Mouse (Mus musculus) bone marrow, adult 2 months (tissue): ENCODE data around the gene Nmb. TPM values are rescaled to one million over a fixed set of nuclear protein-coding genes. Genes with fewer than 3 reads are reported as not detected.

Experiments used
- H3K27ac ChIP-seq: fragments of 200-500 bp; 2 replicates; pipeline ENCODE4 v1.5.1; 2012; ENCODE audit warnings: low read depth, mild to moderate bottlenecking, control low read depth, inconsistent platforms, low read length; ENCODE audit not compliant: control insufficient read depth, poor library complexity, insufficient read depth
- H3K4me1 ChIP-seq: fragments of 200-500 bp; 2 replicates; pipeline ENCODE4 v1.6.1; 2011; ENCODE audit warnings: low read length; ENCODE audit not compliant: control insufficient read depth, insufficient read depth
- H3K4me3 ChIP-seq: fragments of 200-500 bp; replicated peaks from 2 replicates; pipeline ENCODE3; 2011; ENCODE audit warnings: mild to moderate bottlenecking, low read depth, low read length, control low read depth; ENCODE audit not compliant: control insufficient read depth
- CTCF ChIP-seq: fragments of 200-500 bp; IDR thresholded peaks from 2 replicates; pipeline ENCODE4 v1.5.1; 2011; ENCODE audit warnings: low read length, control low read depth; ENCODE audit not compliant: control insufficient read depth, insufficient read depth
- POLR2A ChIP-seq: fragments of 200-500 bp; IDR thresholded peaks from 2 replicates; pipeline ENCODE4 v1.6.1; 2011; ENCODE audit warnings: low read depth, mild to moderate bottlenecking, control low read depth, low read length, borderline replicate concordance; ENCODE audit not compliant: control insufficient read depth
- WGBS: fragments of 180-500 bp; shearing (Covaris S2); methylation state at CpG from one replicate; pipeline ENCODE4 v1.1.7; 2018; 5-methylcytosine and 5-hydroxymethylcytosine counted together
- polyA plus RNA-seq: library from polyadenylated mRNA; stranded (reverse); fragments of >200 nt; gene quantifications from 2 replicates; pipeline ENCODE4 v1.2.4, GENCODE M21; 2011; ENCODE audit warnings: low replicate concordance; ENCODE audit not compliant: missing spikeins, insufficient read depth, insufficient read length

Gene Nmb
- polyA plus RNA-seq, 1 experiment = 21.2 TPM

GRCm38 (mm10) chr7:80860227-80860626 is 44.6 kb downstream of the Nmb start:
- under 1% methylated on average over 13 of the region's 13 CpGs for WGBS
- Histone ChIP-seq H3K27ac (no peak overlapping the region), H3K4me3 (peak overlapping the region; percentile 66), H3K4me1 (peaks cover 4% of the 10 kb centered on the region; the same call in 1 of the 2 replicates)
- TF ChIP-seq POLR2A (no peak), CTCF (no peak)

DNA sequence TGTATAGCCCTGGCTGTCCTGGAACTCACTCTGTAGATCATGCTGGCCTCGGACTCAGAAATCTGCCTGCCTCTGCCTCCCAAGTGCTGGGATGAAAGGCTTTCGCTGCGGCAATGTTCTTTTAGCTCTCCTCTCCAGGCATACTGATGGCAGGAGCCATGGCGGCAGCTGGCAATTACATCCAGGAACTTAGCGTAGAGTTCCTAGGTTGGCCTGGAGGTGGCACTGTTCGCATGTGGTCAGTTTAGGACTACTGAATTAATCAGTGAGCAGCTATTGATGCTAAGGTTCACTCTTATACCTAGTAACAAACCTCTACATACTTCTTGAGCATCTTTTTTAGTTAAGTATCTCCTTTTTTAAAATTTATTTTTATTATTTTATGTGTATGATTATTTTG is 47.7 kb downstream of the Nmb start:
- Histone ChIP-seq H3K27ac (no peak overlapping the region), H3K4me1 (no peaks in the 10 kb centered on the region), H3K4me3 (no peak overlapping the region)
- TF ChIP-seq CTCF (peak; percentile 80), POLR2A (no peak)
- WGBS = 12% methylated on average over 6 of the region's 6 CpGs

GRCm38 (mm10) chr7:80855316-80855715 is 49.6 kb downstream of the Nmb start:
- Histone ChIP-seq H3K4me3 (no peak overlapping the region), H3K27ac (no peak overlapping the region), H3K4me1 (no peaks in the 10 kb centered on the region)
- TF ChIP-seq CTCF (no peak), POLR2A (no peak)

- no peaks in the 10 kb centered on the region for H3K4me1 ChIP-seq
- TF ChIP-seq CTCF (no peak), POLR2A (no peak)
- WGBS = 85% methylated on average over 3 of the region's 3 CpGs
- H3K27ac ChIP-seq = no peak overlapping the region
- no peak overlapping the region for H3K4me3 ChIP-seq
Measured at GRCm38 (mm10) chr7:80853218-80853617, 51.7 kb downstream of the Nmb start.

Other genes starting within 250 kb of the Nmb start
- 5.7 and 8.2 TPM in 2 replicates for gene Crtc3, start 216.2 kb downstream of the Nmb start, polyA plus RNA-seq
- 29.4 and 62.3 TPM in 2 replicates for gene Iqgap1, start 79.1 kb downstream of the Nmb start, polyA plus RNA-seq
- 1.9 and 6.1 TPM in 2 replicates for gene Zscan2, start 44.2 kb downstream of the Nmb start, polyA plus RNA-seq
- gene Wdr73, start 3.8 kb downstream of the Nmb start, polyA plus RNA-seq = 11.1 and 12.8 TPM in 2 replicates
- gene Sec11a, start 42.7 kb upstream of the Nmb start, polyA plus RNA-seq = 44.5 and 47.9 TPM in 2 replicates
- 13.7 and 24.7 TPM in 2 replicates for gene Zfp592, start 88.6 kb upstream of the Nmb start, polyA plus RNA-seq
- 0.22 TPM in 1 of 2 replicates, not detected in the other for gene Alpk3, start 152.5 kb upstream of the Nmb start, polyA plus RNA-seq
- 1.0 TPM in 1 of 2 replicates, not detected in the other for gene Slc28a1, start 209.7 kb upstream of the Nmb start, polyA plus RNA-seq